In the genomic region with DNA sequence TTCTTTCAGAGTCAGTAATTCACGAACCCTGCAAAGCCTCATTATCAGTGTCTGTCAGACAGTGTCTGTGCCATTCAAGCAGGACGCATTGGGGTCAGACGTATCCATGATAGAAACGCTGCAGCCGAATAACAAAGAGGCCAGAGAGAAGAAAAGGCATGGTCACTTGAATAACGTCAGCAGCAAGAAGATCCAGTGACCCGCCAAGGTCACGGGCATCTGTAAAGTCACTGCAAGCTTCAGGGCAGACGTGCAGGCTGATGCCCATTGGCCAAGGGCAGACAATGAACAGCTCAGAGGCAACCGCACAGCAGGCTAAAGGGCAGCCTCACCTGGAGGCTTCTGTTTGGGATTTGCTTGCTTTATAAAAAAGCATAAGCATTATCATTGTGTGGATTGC, we compare ENCODE assay signal across 29 mouse cellular contexts. TPM values are rescaled to one million over a fixed set of nuclear protein-coding genes. Genes with fewer than 3 reads are reported as not detected.
DNase-seq lines count a peak whose midpoint lies in the region; ATAC-seq lines count a peak whose summit lies in the region.
"Had no signal": no experiment of that assay in that cellular context is flagged by ENCODE, and none has a peak within 500 bp of the region (broad histone marks: within the 10 kb centered on the region; RNA-seq: fewer than 3 reads in every experiment).

No protein-coding gene starts in this region.

- peak overlapping the region; percentile 67 for H3K27ac ChIP-seq in midbrain, embryonic 10.5 days (replicated peaks)
- H3K27ac ChIP-seq in midbrain, embryonic 11.5 days (ENCODE audit: low read depth, low read length): no peak overlapping the region
- H3K27ac ChIP-seq: embryonic facial prominence, embryonic 12.5 days; forebrain, embryonic 12.5 days; gastrocnemius, adult 2 months; hindbrain, postnatal 0 days; layer of hippocampus, adult 2 months; limb, embryonic 13.5 days; liver, embryonic 12.5 days; midbrain, embryonic 12.5 days had no signal

- peaks cover 28% of the 10 kb centered on the region for H3K4me1 ChIP-seq in midbrain, embryonic 10.5 days
- H3K4me1 ChIP-seq in midbrain, embryonic 11.5 days (ENCODE audit: control insufficient read depth, insufficient read depth, low read length): peaks cover 5% of the 10 kb centered on the region; the same call in 1 of the 2 replicates
- H3K4me1 ChIP-seq: liver, embryonic 12.5 days had no signal

- no peaks in the 10 kb centered on the region for H3K9me3 ChIP-seq in midbrain, embryonic 10.5 days (replicated peaks)
- no peaks in the 10 kb centered on the region for H3K9me3 ChIP-seq in midbrain, embryonic 11.5 days (ENCODE audit: control insufficient read depth, low read length)
- H3K9me3 ChIP-seq: embryonic facial prominence, embryonic 12.5 days; forebrain, embryonic 12.5 days; limb, embryonic 13.5 days; liver, embryonic 12.5 days; midbrain, embryonic 12.5 days had no signal

- DNase-seq in embryo, embryonic 10.5 days (ENCODE audit: low spot score): peak; percentile 61
- DNase-seq in embryo, embryonic 9.5 days (ENCODE audit: extremely low spot score): no peak
- DNase-seq in midbrain, embryonic 10.5 days (ENCODE audit: low spot score): peak; percentile 25
- no peak for DNase-seq in midbrain, embryonic 11.5 days (ENCODE audit: low spot score, missing footprints)
- DNase-seq in ZHBTc4 (ENCODE audit: low read depth, low spot score): peak; percentile 67
- peak; percentile 29 for DNase-seq in retina, postnatal 1 day
- no peak for DNase-seq in gastrocnemius, adult 8-10 months (ENCODE audit: low spot score in 2 of 2)
- no peak for DNase-seq in kidney, postnatal 14 days
- DNase-seq: cerebellum, adult 9-10 months; gastrocnemius, adult 2 months; kidney, adult 9 months; kidney, postnatal 25 days; lung, adult 18-20 months; lung, postnatal 10 days; thymus, adult 2 months; thymus, postnatal 4 days had no signal

- H3K4me3 ChIP-seq in midbrain, embryonic 10.5 days: no peak overlapping the region
- H3K4me3 ChIP-seq in midbrain, embryonic 11.5 days (ENCODE audit: low read depth, low read length): no peak overlapping the region
- H3K4me3 ChIP-seq: embryonic facial prominence, embryonic 12.5 days; forebrain, embryonic 12.5 days; gastrocnemius, adult 2 months; layer of hippocampus, adult 2 months; limb, embryonic 13.5 days; liver, embryonic 12.5 days; midbrain, embryonic 12.5 days had no signal

- no peak overlapping the region for H3K9ac ChIP-seq in midbrain, embryonic 11.5 days (ENCODE audit: low read length)
- H3K9ac ChIP-seq: embryonic facial prominence, embryonic 12.5 days; forebrain, embryonic 12.5 days; limb, embryonic 13.5 days; liver, embryonic 12.5 days; midbrain, embryonic 12.5 days had no signal

- H3K36me3 ChIP-seq in midbrain, embryonic 10.5 days: no peaks in the 10 kb centered on the region
- no peaks in the 10 kb centered on the region for H3K36me3 ChIP-seq in midbrain, embryonic 11.5 days (ENCODE audit: control insufficient read depth, insufficient read depth, low read length)
- H3K36me3 ChIP-seq: embryonic facial prominence, embryonic 12.5 days; forebrain, embryonic 12.5 days; limb, embryonic 13.5 days; liver, embryonic 12.5 days; midbrain, embryonic 12.5 days had no signal

- no peak overlapping the region for H3K4me2 ChIP-seq in midbrain, embryonic 11.5 days
- H3K4me2 ChIP-seq: embryonic facial prominence, embryonic 12.5 days; forebrain, embryonic 12.5 days; limb, embryonic 13.5 days; liver, embryonic 12.5 days; midbrain, embryonic 12.5 days had no signal

- WGBS in midbrain, embryonic 10.5 days: 52% methylated on average over 10 of the region's 10 CpGs
- 42% methylated on average over 10 of the region's 10 CpGs for WGBS in midbrain, embryonic 11.5 days

- no peaks in the 10 kb centered on the region for H3K27me3 ChIP-seq in midbrain, embryonic 10.5 days (ENCODE audit: low read depth, poor library complexity, severe bottlenecking)
- H3K27me3 ChIP-seq in midbrain, embryonic 11.5 days (ENCODE audit: control insufficient read depth, insufficient read depth, low read length): no peaks in the 10 kb centered on the region
- H3K27me3 ChIP-seq: embryonic facial prominence, embryonic 12.5 days; forebrain, embryonic 12.5 days; limb, embryonic 13.5 days; liver, embryonic 12.5 days; midbrain, embryonic 12.5 days had no signal

- ATAC-seq in midbrain, embryonic 11.5 days (ENCODE audit: low FRiP score): no peak
- ATAC-seq: hindbrain, postnatal 0 days; intestine, embryonic 16.5 days; liver, embryonic 12.5 days had no signal

RNA-seq across cellular contexts. Expression of a gene that starts 49.6 kb away (rescaled TPM):
- 0.11 TPM in 1 of 2 replicates, not detected in the other for polyA plus RNA-seq in midbrain, embryonic 10.5 days (2016; fragmentation: Nextera tagmentation; extraction: Ambion mirVana)
- not detected in 2 replicates for polyA plus RNA-seq in midbrain, embryonic 11.5 days (2014; fragmentation: Nextera tagmentation; extraction: Ambion mirVana)
- under 1 TPM in 1 of 4 experiments, not detected in 3; 0.22 TPM for total RNA-seq in gastrocnemius, adult 8-10 months (2022)
- total RNA-seq: hematopoietic stem cell, adult 5-6 weeks had no signal
- polyA plus RNA-seq: embryonic facial prominence, embryonic 12.5 days; gonadal fat pad, adult 2 months; heart, embryonic 14.5 days; intestine, embryonic 16.5 days; liver, embryonic 12.5 days; small intestine, adult 2 months; stomach, embryonic 16.5 days; thymus, adult 2 months had no signal

RNA-seq across cellular contexts. Expression of a gene that starts 52.7 kb away (rescaled TPM):
- polyA plus RNA-seq in midbrain, embryonic 10.5 days (2016; fragmentation: Nextera tagmentation; extraction: Ambion mirVana): 3.8 and 4.5 TPM in 2 replicates
- 4.0 and 4.9 TPM in 2 replicates for polyA plus RNA-seq in midbrain, embryonic 11.5 days (2014; fragmentation: Nextera tagmentation; extraction: Ambion mirVana)
- 10 to 100 TPM in 3 of 4 experiments, 1 to 10 TPM in 1; 8.4 to 11.2 (median 10.9) TPM for total RNA-seq in gastrocnemius, adult 8-10 months (2022)
- total RNA-seq: hematopoietic stem cell, adult 5-6 weeks had no signal

Comparison
In these comparisons a context has a peak if more than half of its experiments do, and no peak if none do; other contexts are left out.
1. DNase-seq: peak in embryo, embryonic 10.5 days (single experiment), midbrain, embryonic 10.5 days (single experiment), ZHBTc4 (single experiment) and retina, postnatal 1 day (single experiment); none in embryo, embryonic 9.5 days (single experiment), midbrain, embryonic 11.5 days (single experiment), gastrocnemius, adult 8-10 months (0 of 2) and kidney, postnatal 14 days (single experiment).